ENCODE assay signal across 12 mouse cellular contexts in the genomic region with DNA sequence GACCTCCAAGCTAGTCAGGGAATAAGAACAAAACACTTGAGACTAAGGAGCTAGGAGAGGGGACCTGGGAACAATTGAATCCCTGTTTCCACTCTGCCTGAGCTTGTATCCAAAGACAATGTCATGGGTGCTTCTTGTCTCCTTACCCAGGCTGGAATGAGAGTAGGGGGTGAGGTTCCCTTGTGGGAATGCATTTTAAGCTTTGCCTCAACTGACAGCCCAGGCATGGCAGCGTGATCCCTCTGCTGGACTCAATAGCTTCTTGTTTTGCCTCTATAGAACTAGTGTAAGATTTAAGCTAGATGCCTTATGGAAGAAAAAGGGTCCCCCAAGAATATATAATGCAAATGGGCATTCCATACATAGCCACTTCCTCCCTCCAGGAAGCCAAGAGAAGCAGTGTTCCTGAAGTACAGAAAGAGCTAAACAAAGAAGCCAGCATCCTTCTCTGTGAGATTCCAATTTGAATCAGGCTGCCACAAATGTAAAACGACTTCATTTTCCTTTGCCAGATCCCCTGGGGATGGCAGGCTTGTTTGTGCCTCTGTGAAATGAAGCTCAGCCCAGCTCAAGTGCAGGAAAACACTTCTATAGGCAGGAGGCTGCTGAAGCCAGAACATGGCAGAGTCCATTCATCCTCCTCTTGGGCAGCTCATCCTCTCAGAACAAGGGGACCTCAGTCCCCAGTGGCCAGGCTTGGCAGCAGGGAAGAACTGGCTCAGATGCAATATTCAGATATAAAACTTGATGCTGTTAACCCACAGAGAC.
DNase-seq lines count a peak whose midpoint lies in the region; ATAC-seq lines count a peak whose summit lies in the region.
"Had no signal": no experiment of that assay in that cellular context is flagged by ENCODE, and none has a peak within 500 bp of the region (broad histone marks: within the 10 kb centered on the region; RNA-seq: fewer than 3 reads in every experiment).

No protein-coding gene starts in this region.

- H3K9ac ChIP-seq in midbrain, embryonic 15.5 days = no peak overlapping the region
- H3K9ac ChIP-seq: limb, embryonic 15.5 days had no signal

- WGBS in hindbrain, embryonic 10.5 days = 25% methylated on average over 2 of the region's 2 CpGs
- WGBS in midbrain, embryonic 15.5 days = 15% methylated on average over 2 of the region's 2 CpGs

- peak; percentile 83 for ATAC-seq in midbrain, embryonic 15.5 days (replicated peaks)
- ATAC-seq in granulocyte monocyte progenitor cell, adult 5-6 weeks (replicated peaks; ENCODE audit: poor library complexity, severe bottlenecking) = no peak

- no peaks in the 10 kb centered on the region for H3K27me3 ChIP-seq in hindbrain, embryonic 10.5 days (ENCODE audit: insufficient read depth, poor library complexity, severe bottlenecking)
- no peaks in the 10 kb centered on the region for H3K27me3 ChIP-seq in midbrain, embryonic 15.5 days (replicated peaks)
- H3K27me3 ChIP-seq: limb, embryonic 15.5 days had no signal

- peak overlapping the region; percentile 35; the same call in 1 of the 2 replicates for H3K27ac ChIP-seq in hindbrain, embryonic 10.5 days
- H3K27ac ChIP-seq in midbrain, embryonic 15.5 days = peak overlapping the region; percentile 63
- H3K27ac ChIP-seq: limb, embryonic 15.5 days; stomach, postnatal 0 days had no signal

- peaks cover 16% of the 10 kb centered on the region for H3K4me1 ChIP-seq in hindbrain, embryonic 10.5 days (replicated peaks)
- H3K4me1 ChIP-seq in midbrain, embryonic 15.5 days = peaks cover 11% of the 10 kb centered on the region

- H3K4me2 ChIP-seq in midbrain, embryonic 15.5 days = no peak overlapping the region
- H3K4me2 ChIP-seq: limb, embryonic 15.5 days had no signal

- H3K4me3 ChIP-seq in hindbrain, embryonic 10.5 days = no peak overlapping the region
- no peak overlapping the region for H3K4me3 ChIP-seq in midbrain, embryonic 15.5 days
- H3K4me3 ChIP-seq: limb, embryonic 15.5 days had no signal

- no peaks in the 10 kb centered on the region for H3K36me3 ChIP-seq in hindbrain, embryonic 10.5 days
- H3K36me3 ChIP-seq in midbrain, embryonic 15.5 days (replicated peaks) = no peaks in the 10 kb centered on the region
- H3K36me3 ChIP-seq: limb, embryonic 15.5 days had no signal

- peak; percentile 25 to 39 for DNase-seq in layer of hippocampus, postnatal 10 days (ENCODE audit: low spot score in 2 of 2)
- no peak for DNase-seq in layer of hippocampus, adult 9-10 months (ENCODE audit: low spot score)
- peak; percentile 65 for DNase-seq in brain, adult 2 months (ENCODE audit: low read depth, low spot score)
- DNase-seq in hindbrain, embryonic 10.5 days (ENCODE audit: low spot score) = no peak
- no peak for DNase-seq in thymus, postnatal 36 days
- DNase-seq: gastrocnemius, postnatal 36 days; kidney, postnatal 14 days; lung, postnatal 10 days had no signal

- H3K9me3 ChIP-seq in hindbrain, embryonic 10.5 days = no peaks in the 10 kb centered on the region
- no peaks in the 10 kb centered on the region for H3K9me3 ChIP-seq in midbrain, embryonic 15.5 days
- H3K9me3 ChIP-seq: limb, embryonic 15.5 days had no signal

Comparison
In these comparisons a context has a peak if more than half of its experiments do, and no peak if none do; other contexts are left out.
1. DNase-seq: peak in layer of hippocampus, postnatal 10 days (2 of 2) and brain, adult 2 months (single experiment); none in layer of hippocampus, adult 9-10 months (single experiment), hindbrain, embryonic 10.5 days (single experiment) and thymus, postnatal 36 days (0 of 2).